Mouse (Mus musculus) G1E (cell line): ENCODE measurements around the gene Trim9. TPM values are rescaled to one million over a fixed set of nuclear protein-coding genes. Genes with fewer than 3 reads are reported as not detected.

Experiments
- ATAC-seq: 2 replicates; pipeline ENCODE4 v1.8.0; 2016; ENCODE audit warnings: mild to moderate bottlenecking; ENCODE audit not compliant: insufficient number of reproducible peaks, poor library complexity, low FRiP score, severe bottlenecking; ENCODE audit errors: extremely low read depth
- DNase-seq: peaks from one replicate; pipeline ENCODE4 v3.0.0; 2012; ENCODE audit warnings: low spot score
- H3K27me3 ChIP-seq: 2 replicates; pipeline ENCODE4 v1.6.1; 2012; ENCODE audit warnings: mild to moderate bottlenecking, low read length, inconsistent platforms; ENCODE audit not compliant: insufficient read depth
- H3K36me3 ChIP-seq: replicated peaks from 2 replicates; pipeline ENCODE3; 2012; ENCODE audit warnings: mild to moderate bottlenecking, inconsistent platforms
- H3K4me1 ChIP-seq: 2 replicates; pipeline ENCODE4 v1.6.1; 2012; ENCODE audit warnings: low read depth, low read length, inconsistent platforms, mixed read lengths; ENCODE audit not compliant: insufficient read depth
- H3K4me3 ChIP-seq: 2 replicates; pipeline ENCODE4 v1.5.1; 2012; ENCODE audit warnings: low read depth, mild to moderate bottlenecking, inconsistent platforms, low read length, moderate library complexity, mixed read lengths
- H3K9me3 ChIP-seq: replicated peaks from 2 replicates; pipeline ENCODE4 v1.6.1; 2012; ENCODE audit warnings: inconsistent platforms
- CTCF ChIP-seq: IDR thresholded peaks from 2 replicates; pipeline ENCODE4 v1.5.1; 2012; ENCODE audit warnings: low read depth, low read length, inconsistent platforms, mixed read lengths
- GATA1 ChIP-seq: IDR thresholded peaks from 2 replicates; pipeline ENCODE4 v1.6.1; 2012; ENCODE audit warnings: borderline replicate concordance, low read length, inconsistent platforms, mixed read lengths
- GATA2 ChIP-seq: IDR thresholded peaks from 2 replicates; pipeline ENCODE4 v1.6.1; 2012; ENCODE audit warnings: low read depth, low read length, inconsistent platforms, borderline replicate concordance
- POLR2AphosphoS5 ChIP-seq: IDR thresholded peaks from 2 replicates; pipeline ENCODE4 v1.6.1; 2012; ENCODE audit warnings: low read depth, low read length, inconsistent platforms; ENCODE audit not compliant: insufficient replicate concordance
- TAL1 ChIP-seq: conservative IDR thresholded peaks from 2 replicates; pipeline ENCODE4 v1.6.1; 2012; ENCODE audit warnings: low read depth, low read length, inconsistent platforms, mixed read lengths
- polyA plus RNA-seq: library from polyadenylated mRNA; stranded (reverse); fragments of >175 nt; gene quantifications from 2 replicates; pipeline ENCODE4 v1.2.3, GENCODE M21; 2012
- total RNA-seq, 2 experiments: library from RNA; stranded (forward) in 1 of 2; stranded (reverse) in 1 of 2; fragments of 200-1000 nt in 1 of 2; fragments of >200 nt in 1 of 2; fragmentation: Nextera tagmentation in 1 of 2; gene quantifications; 2 replicates each; pipeline ENCODE4 v1.2.3; 2014 to 2017

The Trim9 gene
- total and polyA plus RNA-seq, 3 experiments = 1.1 TPM; not detected in 2

- Histone ChIP-seq H3K4me3 (no peak overlapping the region), H3K27me3 (peaks cover 25% of the 10 kb centered on the region), H3K9me3 (no peaks in the 10 kb centered on the region), H3K36me3 (no peaks in the 10 kb centered on the region), H3K4me1 (no peaks in the 10 kb centered on the region)
- no peak for DNase-seq
- TF ChIP-seq CTCF = no peak
- TF ChIP-seq TAL1 = no peak
- TF ChIP-seq POLR2AphosphoS5 = no peak
- no peak for TF ChIP-seq GATA2
- no peak for TF ChIP-seq GATA1
- ATAC-seq = no peak
These were observed 139.2 kb downstream of the Trim9 start for GRCm38 (mm10) chr12:70208214-70208613.

GRCm38 (mm10) chr12:70204433-70204832 is 143.0 kb downstream of the Trim9 start:
- no peak for ATAC-seq
- no peaks in the 10 kb centered on the region for H3K4me1 ChIP-seq
- no peak for TF ChIP-seq POLR2AphosphoS5
- no peak for TF ChIP-seq TAL1
- TF ChIP-seq GATA1 = no peak
- no peak for TF ChIP-seq CTCF

GRCm38 (mm10) chr12:70201926-70202529 is 145.4 kb downstream of the Trim9 start:
- ATAC-seq (no peak), DNase-seq (no peak)
- Histone ChIP-seq H3K27me3 (peaks cover 14% of the 10 kb centered on the region), H3K4me3 (no peak overlapping the region), H3K36me3 (no peaks in the 10 kb centered on the region), H3K9me3 (no peaks in the 10 kb centered on the region), H3K4me1 (no peaks in the 10 kb centered on the region)
- TF ChIP-seq POLR2AphosphoS5 (no peak), CTCF (no peak)

More at GRCm38 (mm10) chr12:70204433-70204832, 143.0 kb downstream of the Trim9 start:
- Histone ChIP-seq H3K9me3 (no peaks in the 10 kb centered on the region), H3K4me3 (no peak overlapping the region), H3K27me3 (peaks cover 27% of the 10 kb centered on the region), H3K36me3 (no peaks in the 10 kb centered on the region)
- DNase-seq = no peak

GRCm38 (mm10) chr12:70196341-70196740 is 151.1 kb downstream of the Trim9 start:
- no peaks in the 10 kb centered on the region for H3K9me3 ChIP-seq
- DNase-seq = no peak
- TF ChIP-seq GATA1 (no peak), CTCF (no peak), GATA2 (no peak), TAL1 (no peak), POLR2AphosphoS5 (no peak)
- no peak for ATAC-seq
- peaks cover 7% of the 10 kb centered on the region for H3K27me3 ChIP-seq
- no peak overlapping the region for H3K4me3 ChIP-seq
- no peaks in the 10 kb centered on the region for H3K36me3 ChIP-seq
- no peaks in the 10 kb centered on the region for H3K4me1 ChIP-seq

GRCm38 (mm10) chr12:70195426-70195825 is 152.0 kb downstream of the Trim9 start:
- no peak for ATAC-seq
- no peaks in the 10 kb centered on the region for H3K4me1 ChIP-seq
- no peak overlapping the region for H3K4me3 ChIP-seq
- H3K27me3 ChIP-seq = peaks cover 5% of the 10 kb centered on the region; the same call in 1 of the 2 replicates
- H3K36me3 ChIP-seq = no peaks in the 10 kb centered on the region
- H3K9me3 ChIP-seq = no peaks in the 10 kb centered on the region
- DNase-seq = no peak
- TF ChIP-seq GATA1 = no peak
- no peak for TF ChIP-seq TAL1
- TF ChIP-seq CTCF = no peak
- TF ChIP-seq POLR2AphosphoS5 = no peak
- TF ChIP-seq GATA2 = no peak

Other genes starting within 250 kb of the Trim9 start
- gene Nin, start 233.9 kb downstream of the Trim9 start, total RNA-seq (2014; fragmentation: Nextera tagmentation) = 43.1 and 54.0 TPM in 2 replicates
- gene Nin, start 233.9 kb downstream of the Trim9 start, total RNA-seq (2017) = 58.3 and 60.6 TPM in 2 replicates
- gene Nin, start 233.9 kb downstream of the Trim9 start, polyA plus RNA-seq = 22.2 and 24.8 TPM in 2 replicates
- gene Abhd12b, start 193.5 kb downstream of the Trim9 start, total RNA-seq (2014; fragmentation: Nextera tagmentation) = not detected in 2 replicates
- gene Abhd12b, start 193.5 kb downstream of the Trim9 start, total RNA-seq (2017) = 0.11 and 0.17 TPM in 2 replicates
- gene Abhd12b, start 193.5 kb downstream of the Trim9 start, polyA plus RNA-seq = not detected in 2 replicates
- not detected in 2 replicates for gene Pygl, start 116.1 kb downstream of the Trim9 start, total RNA-seq (2014; fragmentation: Nextera tagmentation)
- gene Pygl, start 116.1 kb downstream of the Trim9 start, total RNA-seq (2017) = 0.27 and 0.35 TPM in 2 replicates
- 0.04 TPM in 1 of 2 replicates, not detected in the other for gene Pygl, start 116.1 kb downstream of the Trim9 start, polyA plus RNA-seq
- 76.5 and 86.5 TPM in 2 replicates for gene Tmx1, start 105.5 kb upstream of the Trim9 start, total RNA-seq (2014; fragmentation: Nextera tagmentation)
- gene Tmx1, start 105.5 kb upstream of the Trim9 start, total RNA-seq (2017) = 134 and 140 TPM in 2 replicates
- gene Tmx1, start 105.5 kb upstream of the Trim9 start, polyA plus RNA-seq = 9.8 and 11.5 TPM in 2 replicates